Mouse (Mus musculus) thymus, adult 2 months (tissue): Measurements from ENCODE around the gene Tbc1d4.

Experiments used
- CTCF ChIP-seq: fragments of 200-500 bp; IDR thresholded peaks from 2 replicates; pipeline ENCODE4 v1.5.1; 2012; ENCODE audit warnings: mild to moderate bottlenecking, control low read depth, low read length, moderate library complexity, borderline replicate concordance; ENCODE audit not compliant: control insufficient read depth, poor library complexity, insufficient read depth; ENCODE audit errors: extremely low read depth
- POLR2A ChIP-seq: fragments of 200-500 bp; IDR thresholded peaks from 2 replicates; pipeline ENCODE4 v1.6.1; 2012; ENCODE audit warnings: mild to moderate bottlenecking, low read length, control low read depth, moderate library complexity; ENCODE audit not compliant: control insufficient read depth, poor library complexity, insufficient read depth; ENCODE audit errors: extremely low read depth

GRCm38 (mm10) chr14:101504473-101505200 lies 104.4 kb downstream of the Tbc1d4 start:
- TF ChIP-seq CTCF (no peak), POLR2A (no peak)
